Mouse (Mus musculus): ENCODE measurements around the gene Atg16l2.

The Atg16l2 gene

DNA sequence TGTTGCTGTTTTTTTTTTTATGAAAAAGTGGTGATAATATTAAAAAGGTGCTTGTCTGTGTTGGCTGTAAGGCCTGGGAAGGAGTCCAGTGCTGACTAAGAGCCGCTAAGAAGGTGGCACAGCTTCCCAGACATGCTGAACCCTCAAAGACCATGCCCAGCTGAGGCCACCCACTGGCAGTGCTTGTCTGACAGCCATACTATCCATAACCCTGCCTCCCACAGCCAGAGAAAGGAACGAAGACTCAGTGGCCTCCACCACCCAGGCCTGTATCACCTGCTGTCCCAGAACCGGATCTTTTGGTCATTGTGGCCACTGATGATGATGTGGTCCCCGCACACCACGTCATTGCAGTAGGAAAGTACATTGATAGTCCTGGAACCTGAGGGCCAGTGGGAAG is 10.8 kb downstream of the Atg16l2 start:
- no peak for DNase-seq

DNA sequence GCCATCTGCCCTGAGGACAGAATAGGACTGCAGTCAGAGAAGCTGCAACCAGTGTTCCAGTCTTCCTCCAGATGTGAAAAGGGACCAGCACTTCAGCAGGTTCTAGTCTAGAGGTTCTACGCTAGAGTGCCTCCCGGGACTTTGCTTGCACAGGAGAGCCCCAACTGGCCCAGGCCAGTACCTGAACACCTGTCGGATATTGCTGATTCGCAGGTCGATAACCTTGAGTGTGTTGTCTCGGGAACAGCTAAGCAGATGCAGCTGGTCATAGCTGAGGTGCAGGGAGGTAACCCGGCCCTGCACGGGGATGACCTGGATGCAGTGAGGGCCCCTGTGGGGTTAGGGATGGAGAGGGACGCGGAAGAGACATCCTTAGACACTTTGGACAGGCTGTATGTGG is 11.7 kb downstream of the Atg16l2 start:
- DNase-seq: no peak

DNA sequence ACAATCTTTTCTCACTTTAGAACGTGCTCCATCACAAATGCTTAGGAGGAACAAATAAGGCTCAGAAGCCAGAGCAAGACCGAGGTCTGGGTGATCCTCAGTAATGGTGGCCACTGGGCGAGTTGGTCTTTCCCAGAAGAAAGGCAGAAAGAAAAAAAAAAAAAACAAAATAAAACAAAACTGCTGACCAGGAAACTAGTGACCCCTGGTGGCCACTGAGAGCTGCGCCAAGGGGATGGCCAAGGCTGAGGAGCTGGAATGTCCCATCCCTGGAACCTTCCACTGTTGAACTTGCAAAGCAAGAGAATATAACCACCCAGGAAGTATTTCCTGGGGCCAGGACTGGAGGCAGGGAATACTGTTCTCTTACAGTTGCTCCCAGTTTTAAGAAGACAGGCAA is 13.6 kb downstream of the Atg16l2 start:
- DNase-seq: peak in 1 of 2 experiments; percentile 29

DNA sequence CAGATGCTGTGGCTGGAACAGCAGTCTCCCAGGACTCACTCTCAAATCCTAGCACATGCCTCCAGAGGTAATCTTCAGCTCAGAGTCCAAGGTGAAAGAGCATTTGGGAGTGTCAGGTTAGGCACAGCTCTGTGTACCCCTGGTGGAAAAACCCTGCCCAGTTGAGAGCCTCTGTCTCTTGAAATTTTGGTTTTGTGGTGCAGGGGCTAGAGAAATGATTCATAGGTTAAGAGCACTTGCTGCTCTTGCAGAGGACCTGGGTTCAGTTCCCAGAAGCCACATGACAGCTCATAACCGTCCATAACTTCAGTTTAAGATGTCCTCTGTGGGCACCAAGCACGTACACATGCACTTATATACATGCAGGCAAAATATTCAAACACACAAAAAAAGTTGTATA is 14.2 kb downstream of the Atg16l2 start:
- no peak for DNase-seq

DNA sequence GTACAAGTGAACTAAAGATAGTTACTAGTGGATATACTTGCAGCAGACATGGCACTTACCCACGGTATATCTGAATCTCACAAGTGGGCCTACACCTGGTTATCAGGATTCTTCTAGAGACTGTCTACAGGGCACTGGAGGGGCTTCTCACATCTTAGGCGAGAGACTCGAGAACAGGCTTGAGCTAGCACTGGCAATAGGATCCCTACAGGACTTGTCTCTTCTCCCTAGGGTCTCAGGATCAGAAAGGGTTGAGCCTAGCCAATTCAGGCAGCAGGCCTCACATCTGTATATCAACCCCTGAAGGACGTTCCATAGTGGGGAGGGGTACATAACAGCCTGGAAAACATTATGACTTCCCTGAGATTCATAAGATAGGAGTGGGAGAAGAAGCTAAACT is 15.2 kb downstream of the Atg16l2 start:
- DNase-seq: no peak

DNA sequence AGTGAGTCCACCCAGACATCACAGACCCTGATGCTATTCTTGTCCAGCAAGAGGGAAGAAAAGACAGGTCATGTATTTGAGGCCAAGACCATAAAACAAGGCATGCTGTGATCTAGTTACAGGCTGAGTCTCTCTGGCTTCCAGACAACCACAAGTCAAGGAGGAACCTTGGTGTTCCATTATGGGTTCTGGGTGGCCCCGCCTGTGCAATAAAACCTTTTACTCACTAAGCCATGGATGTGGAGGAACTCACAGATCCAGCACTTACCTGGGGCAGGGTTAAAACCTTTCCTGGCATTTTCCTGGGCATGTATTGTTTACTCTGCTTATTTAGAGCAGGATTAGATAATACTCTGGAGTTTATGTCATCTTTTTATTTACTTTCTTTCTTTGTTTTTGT is 17.5 kb downstream of the Atg16l2 start:
- DNase-seq: no peak

DNA sequence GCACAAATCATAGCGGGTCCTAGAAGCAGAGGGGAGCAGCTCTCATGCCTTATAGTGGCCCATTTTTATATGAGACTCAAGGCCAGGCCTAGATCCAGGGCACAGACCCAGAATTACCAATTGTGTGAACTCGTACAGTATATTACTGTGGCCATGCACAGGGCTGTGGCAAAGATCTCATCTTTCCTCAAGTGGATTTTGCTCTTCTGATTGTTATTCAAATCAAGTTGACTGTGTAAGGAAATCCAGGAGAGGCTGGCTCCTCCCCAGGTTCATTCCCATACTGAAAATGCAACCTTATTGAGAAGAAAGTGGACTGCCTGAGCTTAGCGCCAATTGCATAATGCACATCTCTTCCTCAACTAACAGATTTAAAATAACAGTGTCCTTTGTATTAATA is 19.3 kb downstream of the Atg16l2 start:
- no peak for DNase-seq

DNA sequence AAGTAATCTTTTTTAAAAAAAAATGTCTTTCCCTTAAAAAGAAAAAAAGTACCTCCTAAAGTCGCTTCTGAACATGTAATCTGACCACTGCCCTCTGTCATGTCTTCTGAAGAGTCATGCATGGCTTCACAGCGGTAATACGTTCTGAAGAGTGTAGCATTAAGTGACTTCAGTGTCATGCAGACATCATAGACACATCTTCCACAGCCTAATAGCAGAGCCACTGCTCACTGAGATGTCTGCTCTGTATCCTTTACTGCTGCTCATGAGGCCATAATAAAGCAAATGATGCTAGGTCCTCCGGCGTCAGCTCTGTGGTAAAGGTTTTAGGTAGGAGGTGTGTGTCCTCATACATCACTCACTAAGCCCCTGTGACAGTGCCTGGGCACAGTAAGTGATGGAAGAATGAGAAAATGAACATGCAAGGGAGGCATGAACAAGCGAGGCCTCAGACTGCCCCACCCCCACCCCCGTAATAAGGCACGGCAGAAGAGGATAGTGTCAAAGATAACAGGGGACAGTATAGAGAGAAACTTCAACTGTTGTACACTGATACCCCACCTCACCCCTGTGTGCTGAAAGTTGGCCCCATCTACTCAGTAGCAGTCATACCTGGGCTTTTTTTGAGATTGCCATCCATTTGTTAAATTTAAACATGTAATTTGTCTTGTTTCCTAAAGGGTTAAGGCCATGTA is 29.4 kb downstream of the Atg16l2 start:
- no peak for DNase-seq

DNA sequence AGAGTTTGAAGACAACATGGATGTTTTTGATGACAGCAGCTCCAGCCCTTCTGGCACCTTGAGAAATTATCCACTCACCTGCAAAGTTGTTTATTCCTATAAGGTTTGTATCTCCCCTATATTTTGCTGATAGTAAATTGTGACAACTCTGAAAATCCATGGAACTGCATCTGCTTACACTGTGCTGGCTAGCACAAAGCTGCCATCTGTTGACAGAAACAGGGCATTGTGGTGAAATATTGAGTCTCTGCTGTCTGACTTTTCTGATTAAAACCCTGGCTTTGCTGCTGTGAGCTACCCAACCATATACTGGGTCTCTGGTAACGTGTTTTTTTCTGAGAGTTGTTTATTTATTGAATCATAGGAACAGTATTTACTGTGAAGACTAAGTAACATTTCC is 30.4 kb downstream of the Atg16l2 start:
- no peak for DNase-seq

DNA sequence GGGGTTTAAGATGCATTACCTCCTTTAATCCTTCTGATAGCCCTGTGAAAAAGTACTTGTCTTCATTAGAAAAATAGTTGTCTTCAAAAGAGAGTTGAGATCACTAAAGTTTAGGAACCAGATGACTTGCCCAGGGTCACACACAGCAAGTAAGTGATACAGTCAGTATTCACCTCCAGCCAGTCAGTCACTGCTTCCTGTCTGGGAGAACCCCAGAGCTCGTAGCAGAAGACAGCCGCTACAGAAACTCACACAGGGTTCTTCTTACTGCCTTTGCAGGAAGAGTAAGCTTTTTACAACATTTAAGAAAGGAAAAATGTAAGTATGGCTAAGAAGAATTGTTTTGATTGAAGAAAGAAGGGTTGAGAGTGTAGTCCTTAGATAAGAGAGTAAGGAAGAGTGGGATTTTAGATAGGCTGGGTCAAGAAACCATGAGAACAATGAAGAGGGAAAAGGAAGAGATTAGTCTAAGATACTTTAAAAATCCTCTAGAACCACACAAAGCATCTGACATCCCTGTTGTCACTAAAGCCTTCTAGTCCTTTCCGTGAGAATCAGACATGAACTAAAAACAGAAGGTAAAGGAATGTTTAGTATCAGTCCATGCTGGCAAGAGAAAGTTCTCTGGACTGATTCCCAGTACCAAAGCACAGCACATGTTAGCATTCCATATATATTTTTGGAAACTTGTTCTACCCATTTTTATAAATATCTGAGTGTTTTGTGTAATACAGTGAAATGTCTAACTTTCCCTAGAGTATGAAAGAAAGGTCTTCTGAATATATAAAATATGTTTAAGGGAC is 34.4 kb downstream of the Atg16l2 start:
- no peak for DNase-seq

DNA sequence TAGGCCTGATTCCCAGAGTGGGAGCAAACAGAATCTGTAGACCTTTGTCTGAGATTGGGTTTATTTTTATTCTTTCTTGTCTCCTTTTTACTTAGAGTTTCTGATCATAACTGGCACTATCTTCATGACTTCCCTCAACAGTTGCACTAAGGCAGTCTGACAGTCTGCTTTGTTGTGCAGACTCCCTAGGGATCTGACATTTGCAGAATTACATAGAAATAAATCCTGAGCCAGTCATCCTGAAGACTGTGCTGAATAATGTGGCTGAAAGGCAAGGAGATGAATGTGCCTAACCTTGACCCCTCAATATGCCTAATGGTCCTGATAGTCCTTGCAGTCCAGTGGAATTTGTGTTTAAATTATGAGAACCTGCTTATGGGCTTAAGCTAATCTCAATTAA is 38.5 kb downstream of the Atg16l2 start:
- DNase-seq: no peak

DNA sequence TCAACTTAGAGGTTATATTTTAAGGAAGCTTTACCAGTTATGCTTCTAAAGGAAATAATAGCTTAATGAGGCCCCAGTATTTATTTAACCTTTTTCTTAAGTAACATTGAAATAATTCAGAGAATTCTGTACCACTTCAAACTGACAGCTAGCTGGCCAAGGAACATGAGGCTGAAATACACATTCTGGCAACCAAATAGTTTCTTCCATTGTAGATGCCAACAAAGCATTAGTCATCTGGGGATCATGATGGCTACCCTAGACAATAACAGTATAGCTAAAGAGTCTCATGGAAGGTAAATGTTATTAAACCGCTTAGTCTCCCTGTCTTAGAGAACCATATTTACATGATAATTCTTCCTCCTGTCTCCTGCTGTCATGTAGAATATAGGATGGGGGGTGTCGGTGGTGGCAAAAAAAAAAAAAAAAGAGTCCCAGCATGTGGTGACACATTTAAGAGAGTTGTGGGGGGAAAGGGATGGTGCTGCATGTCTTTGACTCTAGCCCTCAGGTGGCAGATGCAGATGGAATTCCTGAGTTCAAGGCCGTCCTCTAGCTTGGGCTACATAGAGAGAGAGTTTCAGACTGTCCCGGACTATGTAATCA is 40.0 kb downstream of the Atg16l2 start:
- no peak for DNase-seq

DNA sequence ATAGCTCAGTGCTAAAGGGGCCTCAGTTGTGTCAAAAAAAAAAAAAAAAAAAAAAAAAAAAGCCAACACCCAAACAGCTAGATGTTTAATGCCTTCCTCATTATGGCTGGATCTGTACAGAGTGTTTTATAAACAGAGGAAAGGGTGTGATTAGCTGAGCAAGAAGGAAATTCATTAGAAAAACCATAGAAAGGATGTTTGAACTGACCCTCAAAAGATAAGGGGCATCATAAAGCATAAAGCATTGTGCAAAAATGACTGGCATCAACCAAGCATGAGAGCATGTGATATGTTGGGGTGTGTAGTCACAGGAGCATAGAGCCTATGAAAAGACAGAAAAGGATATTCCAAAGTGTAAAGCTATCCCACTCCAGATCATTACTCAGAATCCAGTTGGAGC is 43.6 kb downstream of the Atg16l2 start:
- no peak for DNase-seq

DNA sequence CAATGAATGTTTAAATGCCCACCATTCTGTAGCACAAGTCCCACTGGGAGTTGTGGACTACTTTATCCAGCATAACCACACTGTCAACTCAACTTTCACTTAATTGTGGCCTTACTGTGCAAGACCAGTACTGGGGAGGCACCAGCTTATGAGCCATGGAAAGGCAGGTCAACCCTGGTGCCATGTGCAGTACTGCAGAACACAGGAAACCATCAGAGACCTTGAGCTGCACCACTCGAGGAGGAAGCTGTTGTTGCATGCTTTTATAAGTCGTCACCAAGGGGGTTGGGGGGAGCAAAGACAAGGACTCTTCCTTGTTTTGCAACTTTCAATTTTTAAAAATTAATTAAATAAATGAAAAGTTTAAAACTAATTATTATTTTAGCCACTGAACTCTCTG is 49.0 kb downstream of the Atg16l2 start:
- DNase-seq: no peak

DNA sequence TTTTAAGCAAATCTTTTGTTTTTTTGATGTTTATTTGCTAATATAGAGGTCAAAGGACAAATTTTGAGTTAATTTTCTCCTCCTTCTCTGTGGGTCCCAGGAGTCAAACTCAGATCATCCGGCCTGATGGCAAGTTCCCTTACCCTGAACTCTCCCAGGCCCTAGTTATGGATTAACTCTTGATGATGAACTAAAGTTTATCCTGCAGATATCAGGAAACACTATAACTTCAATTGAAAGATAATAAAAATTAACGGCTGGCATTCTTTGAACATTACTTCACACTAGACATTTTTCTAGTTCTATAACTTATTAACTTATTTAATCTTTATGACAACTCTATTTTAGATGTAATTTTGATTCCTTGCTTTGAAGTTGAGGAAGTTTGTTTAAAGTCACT is 52.9 kb downstream of the Atg16l2 start:
- DNase-seq: no peak

DNA sequence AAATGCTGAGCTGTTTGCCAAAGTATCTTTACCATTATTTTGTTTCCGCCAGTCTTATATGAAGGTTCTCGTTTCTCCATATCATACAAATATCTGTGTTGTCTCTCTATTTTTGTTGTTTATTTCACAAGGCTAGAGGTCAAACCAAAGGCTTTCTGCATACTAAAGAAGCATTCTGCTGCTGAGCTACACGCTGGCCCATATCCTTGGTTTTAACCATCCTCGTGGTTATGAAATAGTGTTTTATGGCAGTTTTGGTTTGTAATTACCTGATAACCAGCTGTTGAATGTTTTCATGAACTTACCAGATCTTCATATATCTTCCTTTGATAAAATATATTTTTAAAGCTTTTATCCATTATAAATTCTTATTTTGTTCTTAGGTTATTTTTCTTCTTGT is 53.3 kb downstream of the Atg16l2 start:
- DNase-seq: no peak

DNA sequence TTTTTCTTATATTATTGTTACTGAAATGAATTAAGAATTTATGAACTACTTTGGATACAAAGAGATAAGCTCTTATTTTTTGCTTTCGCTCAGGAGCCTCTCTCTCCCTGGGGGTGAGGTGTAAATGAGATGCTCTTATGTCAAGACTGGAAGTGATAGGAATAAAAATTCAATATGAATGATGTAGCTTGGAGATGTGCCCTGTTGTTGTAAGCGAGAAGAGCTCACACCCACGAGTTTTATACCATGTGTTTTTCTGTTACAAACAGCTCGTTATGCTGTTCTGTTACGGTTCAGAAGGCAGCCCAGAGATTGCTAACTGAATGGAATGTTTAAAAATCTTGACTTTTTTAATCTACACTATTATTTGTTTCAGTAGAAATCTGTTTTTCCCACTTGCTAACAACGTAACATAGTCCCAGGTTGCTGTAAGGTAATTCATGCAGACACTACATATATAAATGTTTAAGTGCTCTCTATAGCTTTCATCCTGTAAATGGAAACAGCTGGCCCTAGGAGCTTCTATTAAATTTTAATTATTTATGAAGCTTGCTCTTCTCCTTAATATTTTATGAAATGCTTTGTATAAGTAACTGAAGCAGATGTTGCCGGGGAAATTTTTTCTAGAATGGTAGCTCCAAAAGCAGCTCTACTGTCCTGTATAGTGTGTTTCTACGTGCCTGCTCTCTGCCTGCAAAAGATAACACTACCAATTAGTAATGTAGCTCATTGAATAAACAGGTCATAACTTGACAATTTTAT is 65.2 kb downstream of the Atg16l2 start:
- DNase-seq: no peak

DNA sequence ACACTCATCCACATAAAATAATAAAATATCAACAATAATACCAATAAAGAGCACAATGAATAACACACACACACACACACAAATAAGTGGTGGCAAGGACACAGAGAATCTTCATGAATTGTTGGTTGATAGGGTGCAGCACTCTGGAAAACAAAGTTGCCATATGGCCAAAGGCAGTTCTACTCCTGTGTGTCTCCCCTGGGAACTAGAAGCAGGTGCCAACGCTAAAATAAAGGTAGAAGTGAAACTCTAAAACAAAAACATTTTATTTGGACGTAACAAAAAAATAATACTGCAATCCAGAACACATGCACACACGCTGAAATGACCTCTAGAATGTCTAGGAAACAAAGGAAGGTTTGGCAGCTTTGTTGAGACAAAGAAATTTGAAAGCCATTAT is 69.3 kb downstream of the Atg16l2 start:
- no peak for DNase-seq

DNA sequence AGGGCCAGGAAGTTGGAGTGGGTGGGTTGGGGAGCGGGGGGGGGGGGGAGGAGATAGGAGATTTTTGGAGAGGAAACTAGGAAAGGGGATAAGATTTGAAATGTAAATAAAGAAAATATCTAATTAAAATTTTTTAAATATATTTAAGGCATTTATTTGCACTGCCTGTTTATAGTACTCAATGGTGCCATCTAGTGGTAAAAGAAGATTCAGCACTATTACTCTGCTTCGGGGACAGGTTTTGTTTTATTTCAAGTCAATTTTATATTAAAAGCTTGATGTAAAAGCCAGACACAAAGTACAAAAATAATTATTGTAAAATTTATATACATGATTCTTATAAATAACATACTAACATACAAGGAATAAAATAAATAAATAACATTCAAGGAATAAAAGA is 70.6 kb downstream of the Atg16l2 start:
- DNase-seq: no peak

DNA sequence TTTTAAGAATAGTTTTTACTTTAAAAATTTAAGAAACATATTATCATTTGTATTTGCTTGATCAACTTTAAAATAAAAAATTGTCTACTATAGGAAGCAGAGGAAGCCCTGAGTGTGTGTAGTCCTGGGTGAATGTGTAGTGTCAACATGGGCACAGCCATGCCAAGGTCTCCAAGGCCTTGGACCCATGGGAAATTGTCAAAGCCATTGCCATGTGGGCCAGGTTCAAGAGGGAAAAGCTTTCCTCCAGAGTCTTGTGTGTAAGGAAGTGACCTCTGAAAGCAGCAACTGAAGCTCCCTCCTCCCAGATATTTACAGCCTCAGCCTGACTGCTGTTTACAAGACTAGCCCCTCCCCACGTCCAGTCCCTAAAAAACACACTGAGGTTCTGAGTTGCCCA is 72.7 kb downstream of the Atg16l2 start:
- no peak for DNase-seq

DNA sequence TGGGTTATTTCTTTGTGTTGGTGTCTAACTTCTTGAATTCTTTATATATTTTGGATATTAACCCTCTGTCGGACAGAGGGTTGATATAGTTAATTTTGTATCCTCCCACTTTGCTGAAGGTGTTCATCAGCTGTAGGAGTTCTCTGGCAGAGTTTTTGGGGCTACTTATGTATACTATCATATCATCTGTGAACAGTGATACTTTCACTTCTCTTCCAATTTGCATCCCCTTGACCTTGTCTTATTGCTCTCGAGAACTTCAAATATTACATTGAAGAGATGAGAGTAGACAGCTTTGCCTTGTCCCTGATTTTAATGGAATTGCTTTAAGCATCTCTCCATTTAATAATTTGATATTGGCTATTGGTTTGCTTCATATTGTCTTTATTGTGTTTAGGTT is 78.5 kb downstream of the Atg16l2 start:
- no peak for DNase-seq

DNA sequence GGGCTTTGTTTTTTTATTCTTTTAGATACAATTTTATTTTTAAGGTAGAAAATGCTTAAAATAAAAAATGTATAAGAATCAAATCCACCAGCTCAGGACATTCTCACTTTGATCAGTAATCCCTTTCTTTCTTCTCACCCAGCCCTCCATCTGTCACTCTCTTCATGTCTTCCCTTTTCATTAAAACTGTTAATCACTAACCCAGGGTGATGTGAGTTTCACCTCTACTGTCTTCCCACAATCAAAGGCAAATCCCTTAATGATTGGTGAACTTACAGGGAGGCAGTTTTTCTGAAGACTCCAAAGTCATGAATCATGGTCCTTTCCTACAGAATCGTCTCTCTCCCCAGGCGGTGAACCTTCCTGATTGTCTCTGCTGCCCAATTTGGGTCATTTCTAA is 85.3 kb downstream of the Atg16l2 start:
- no peak for DNase-seq

DNA sequence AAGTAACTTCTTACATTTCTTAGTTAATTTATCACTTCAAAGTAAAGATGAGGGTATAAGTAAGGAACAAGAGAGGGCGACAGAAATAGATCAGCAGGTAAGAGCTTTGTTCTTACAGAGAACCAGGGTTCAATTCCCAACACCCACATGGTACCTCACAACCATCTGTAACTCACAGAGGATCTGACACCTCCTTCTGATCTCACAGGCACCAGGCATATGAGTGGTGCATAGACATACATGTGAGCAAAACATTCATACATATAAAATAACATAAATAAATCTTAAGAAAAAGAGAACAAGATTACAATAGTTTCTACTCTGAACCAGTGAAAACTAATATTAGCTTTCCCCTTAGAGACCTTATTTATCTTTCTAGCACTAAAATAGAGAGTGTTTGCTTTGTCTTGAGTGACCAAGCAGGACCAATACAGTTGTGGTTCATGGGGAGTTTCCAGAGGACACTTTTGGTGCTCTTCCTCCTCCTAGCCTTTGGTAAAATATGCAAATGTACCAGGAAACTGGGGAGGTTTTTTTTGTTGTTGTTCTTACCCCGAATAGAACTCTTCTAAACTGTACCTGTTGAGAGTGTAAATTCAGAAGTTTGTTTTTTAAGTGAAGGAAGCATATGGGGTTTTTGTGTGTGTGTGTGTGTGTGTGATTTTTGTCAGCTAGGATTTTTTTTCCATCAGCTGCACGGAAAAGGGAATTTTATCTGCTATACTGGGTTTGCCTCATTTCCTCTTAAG is 88.4 kb downstream of the Atg16l2 start:
- DNase-seq: no peak

Measured in thymus, postnatal 36 days (tissue).